Mouse (Mus musculus) CD4-positive naive resting alpha-beta T cell, adult 76 days (primary cell): ENCODE measurements around the gene Zfp949. TPM values are rescaled to one million over a fixed set of nuclear protein-coding genes. Genes with fewer than 3 reads are reported as not detected.

ENCODE experiments used
- total RNA-seq: library from RNA; stranded (reverse); gene quantifications from one replicate; pipeline ENCODE4 v1.2.4, GENCODE M21; 2023

Gene Zfp949
- total RNA-seq = 10.0 TPM

GRCm38 (mm10) chr9:88547851-88548613, at the start of gene Zfp949:
Zfp949 (plus strand) TSS chr9:88548020.

GRCm38 (mm10) chr9:88580591-88580990, 32.8 kb downstream of the Zfp949 start, which contains the start of gene Trim43a:
Trim43a (plus strand) TSS chr9:88580891.

Other genes with a start within 250 kb of the Zfp949 start
- 29.5 TPM for gene Nt5e, start 220.8 kb upstream of the Zfp949 start, total RNA-seq
- 23.8 TPM for gene Snx14, start 109.1 kb upstream of the Zfp949 start, total RNA-seq
- gene Gm20537, start 91.4 kb upstream of the Zfp949 start, total RNA-seq = not detected
- 137 TPM for gene Syncrip, start 65.4 kb upstream of the Zfp949 start, total RNA-seq
- gene Trim43a, start 32.9 kb downstream of the Zfp949 start, total RNA-seq = not detected
- gene Mthfsl, start 172.3 kb downstream of the Zfp949 start, total RNA-seq = 44.8 TPM
- gene Bcl2a1d, start 183.9 kb downstream of the Zfp949 start, total RNA-seq = 6.7 TPM